Mouse (Mus musculus): ENCODE results near the gene Amt. TPM values are rescaled to one million over a fixed set of nuclear protein-coding genes. Genes with fewer than 3 reads are reported as not detected.

The Amt gene
- total RNA-seq, 2 experiments from 2014 or later: 32.1 to 38.0 TPM

GRCm38 (mm10) chr9:108342301-108342831, 45.7 kb downstream of the Amt start:
- intact Hi-C loops (cut with DNase I): no loop called here
- peak overlapping the region; percentile 73 for H3K27ac ChIP-seq
- TF ChIP-seq CTCF (IDR thresholded peaks at IDR 0.05): no peak; the same call in 1 of the 2 replicates
- no peak overlapping the region for H3K4me3 ChIP-seq
- no peak for DNase-seq (ENCODE audit: extremely low spot score in 1 of 2, low spot score in 2 of 2)

- Histone ChIP-seq H3K27ac (no peak overlapping the region), H3K4me3 (no peak overlapping the region)
- intact Hi-C loops (cut with DNase I): no loop called here
- DNase-seq (ENCODE audit: extremely low spot score in 1 of 2, low spot score in 2 of 2): no peak
- TF ChIP-seq CTCF (IDR thresholded peaks at IDR 0.05): no peak
These were observed 46.7 kb downstream of the Amt start for GRCm38 (mm10) chr9:108343331-108343730.

- Histone ChIP-seq H3K27ac (no peak overlapping the region), H3K4me3 (no peak overlapping the region)
- DNase-seq (ENCODE audit: extremely low spot score in 1 of 2, low spot score in 2 of 2): no peak
- intact Hi-C loops (cut with DNase I): no loop called here
- no peak for TF ChIP-seq CTCF (IDR thresholded peaks at IDR 0.05)
These were observed 47.2 kb downstream of the Amt start for GRCm38 (mm10) chr9:108343835-108344234.

GRCm38 (mm10) chr9:108344471-108344870, 47.8 kb downstream of the Amt start:
- TF ChIP-seq CTCF (IDR thresholded peaks at IDR 0.05): no peak
- Histone ChIP-seq H3K27ac (no peak overlapping the region), H3K4me3 (no peak overlapping the region)
- intact Hi-C loops (cut with DNase I): no loop called here
- no peak for DNase-seq (ENCODE audit: extremely low spot score in 1 of 2, low spot score in 2 of 2)

- peak overlapping the region; percentile 76 for H3K4me3 ChIP-seq
- no peak for TF ChIP-seq CTCF (IDR thresholded peaks at IDR 0.05)
- no peak for DNase-seq (ENCODE audit: extremely low spot score in 1 of 2, low spot score in 2 of 2)
- intact Hi-C loops (cut with DNase I): loop anchor here (1.0 kb wide), 1 partner anchor 41 kb away; the partner anchor contains the start of genes Rhoa and Tcta
- peak overlapping the region; percentile 99 for H3K27ac ChIP-seq
These were observed 50.4 kb downstream of the Amt start for GRCm38 (mm10) chr9:108347024-108347423.

GRCm38 (mm10) chr9:108347540-108348289, 51.1 kb downstream of the Amt start, which contains the start of gene Usp4:
Gene Usp4, plus strand, starts transcription at chr9:108347853.
- peak within 1 kb of the TSS; percentile 99 for H3K27ac ChIP-seq
- DNase-seq (ENCODE audit: extremely low spot score in 1 of 2, low spot score in 2 of 2): peak; percentile 84 to 87
- TF ChIP-seq CTCF (IDR thresholded peaks at IDR 0.05): no peak
- peak within 1 kb of the TSS; percentile 76 for H3K4me3 ChIP-seq
- intact Hi-C loops (cut with DNase I): loop anchor here (1.0 kb wide), 1 partner anchor 41 kb away; the partner anchor contains the start of genes Rhoa and Tcta

GRCm38 (mm10) chr9:108348290-108348680, 51.6 kb downstream of the Amt start:
- no peak for TF ChIP-seq CTCF (IDR thresholded peaks at IDR 0.05)
- H3K4me3 ChIP-seq: peak overlapping the region; percentile 76
- peak overlapping the region; percentile 99 for H3K27ac ChIP-seq
- intact Hi-C loops (cut with DNase I): no loop called here
- DNase-seq (ENCODE audit: extremely low spot score in 1 of 2, low spot score in 2 of 2): no peak

- intact Hi-C loops (cut with DNase I): no loop called here
- TF ChIP-seq CTCF (IDR thresholded peaks at IDR 0.05): no peak
- no peak for DNase-seq (ENCODE audit: extremely low spot score in 1 of 2, low spot score in 2 of 2)
- Histone ChIP-seq H3K4me3 (no peak overlapping the region), H3K27ac (no peak overlapping the region)
These were observed 53.1 kb downstream of the Amt start for GRCm38 (mm10) chr9:108349727-108350126.

Other genes starting within 250 kb of the Amt start
- 10 to 100 TPM; 16.5 to 17.4 TPM for gene Gmppb, start 247.6 kb upstream of the Amt start, total RNA-seq (2021)
- gene Amigo3, start 243.7 kb upstream of the Amt start, total RNA-seq (2021): 1 to 10 TPM; 1.9 to 2.1 TPM
- gene Mst1, start 216.4 kb upstream of the Amt start, total RNA-seq (2021): not detected
- gene Rnf123, start 213.5 kb upstream of the Amt start, total RNA-seq (2021): 100 to 1,000 TPM; 107 to 108 TPM
- gene Apeh, start 202.2 kb upstream of the Amt start, total RNA-seq (2021): 10 to 100 TPM; 31.0 to 31.8 TPM
- gene Bsn, start 106.5 kb upstream of the Amt start, total RNA-seq (2021): 100 to 1,000 TPM; 300 to 320 TPM
- gene Dag1, start 32.9 kb upstream of the Amt start, total RNA-seq (2021): 10 to 100 TPM; 77.4 to 77.5 TPM
- gene Nicn1, start 6.4 kb upstream of the Amt start, total RNA-seq (2021): 100 to 1,000 TPM; 122 to 130 TPM
- 100 to 1,000 TPM; 154 to 159 TPM for gene Rhoa, start 9.3 kb downstream of the Amt start, total RNA-seq (2021)
- gene Tcta, start 9.3 kb downstream of the Amt start, total RNA-seq (2021): 10 to 100 TPM; 29.3 to 35.4 TPM
- gene Gpx1, start 42.0 kb downstream of the Amt start, total RNA-seq (2021): 10 to 100 TPM; 90.0 to 94.1 TPM
- 100 to 1,000 TPM; 122 to 124 TPM for gene Usp4, start 51.0 kb downstream of the Amt start, total RNA-seq (2021)
- 1 to 10 TPM; 2.0 to 3.3 TPM for gene 1700102P08Rik, start 96.0 kb downstream of the Amt start, total RNA-seq (2021)
- gene Ccdc36, start 131.6 kb downstream of the Amt start, total RNA-seq (2021): under 1 TPM; 0.26 to 0.29 TPM
- gene BC048562, start 139.6 kb downstream of the Amt start, total RNA-seq (2021): not detected
- 10 to 100 TPM; 31.3 to 44.6 TPM for gene Ccdc71, start 163.7 kb downstream of the Amt start, total RNA-seq (2021)
- 10 to 100 TPM; 30.7 to 32.8 TPM for gene Klhdc8b, start 164.7 kb downstream of the Amt start, total RNA-seq (2021)
- gene Lamb2, start 182.9 kb downstream of the Amt start, total RNA-seq (2021): 10 to 100 TPM; 28.2 to 29.4 TPM
- 100 to 1,000 TPM; 153 to 167 TPM for gene Usp19, start 193.7 kb downstream of the Amt start, total RNA-seq (2021)
- 10 to 100 TPM; 75.3 to 78.0 TPM for gene Qars, start 210.9 kb downstream of the Amt start, total RNA-seq (2021)
- 100 to 1,000 TPM; 140 to 155 TPM for gene Qrich1, start 220.0 kb downstream of the Amt start, total RNA-seq (2021)

Measured in left cerebral cortex, adult 2 months (tissue).